13 mouse cellular contexts compared by ENCODE assay signal in genomic region chr4:142903356-142904032, GRCm38 (mm10).
A peak's percentile ranks its signal among the peaks of the same experiment; 100 is the strongest.
DNase-seq lines count a peak whose midpoint lies in the region; ATAC-seq and TF ChIP-seq lines count a peak whose summit lies in the region.
"Had no signal": no experiment of that assay in that cellular context is flagged by ENCODE, and none has a peak within 500 bp of the region (broad histone marks: within the 10 kb centered on the region; RNA-seq: fewer than 3 reads in every experiment).

No protein-coding gene starts in this region.

- H3K9me3 ChIP-seq in forebrain, postnatal 0 days (ENCODE audit: low read length) = no peaks in the 10 kb centered on the region
- H3K9me3 ChIP-seq in forebrain, embryonic 16.5 days (ENCODE audit: control insufficient read depth, low read length) = no peaks in the 10 kb centered on the region
- 0 out of 2 replicates have a peak, but pooled peaks cover 11% of the 10 kb centered on the region for H3K9me3 ChIP-seq in liver, embryonic 12.5 days (replicated peaks)
- H3K9me3 ChIP-seq: embryonic facial prominence, embryonic 13.5 days; hindbrain, embryonic 10.5 days had no signal

- intact Hi-C loops in gastrocnemius, postnatal 36 days (cut with DNase I) = no loop called here

- no peak for ATAC-seq in forebrain, postnatal 0 days
- no peak for ATAC-seq in forebrain, embryonic 16.5 days
- ATAC-seq in liver, embryonic 12.5 days = no peak
- no peak for ATAC-seq in frontal cortex, adult (ENCODE audit: low TSS enrichment)
- ATAC-seq: forebrain, embryonic 14.5 days had no signal

- H3K4me3 ChIP-seq in forebrain, postnatal 0 days (ENCODE audit: low read depth, low read length) = no peak overlapping the region
- no peak overlapping the region for H3K4me3 ChIP-seq in forebrain, embryonic 16.5 days (replicated peaks; ENCODE audit: low read length)
- no peak overlapping the region for H3K4me3 ChIP-seq in liver, adult 2 months (ENCODE audit: insufficient read depth, low read depth, low read length)
- no peak overlapping the region for H3K4me3 ChIP-seq in liver, embryonic 12.5 days
- H3K4me3 ChIP-seq: embryonic facial prominence, embryonic 13.5 days; hindbrain, embryonic 10.5 days had no signal

- H3K27ac ChIP-seq in forebrain, postnatal 0 days (ENCODE audit: low read depth, low read length) = no peak overlapping the region
- H3K27ac ChIP-seq in forebrain, embryonic 16.5 days (ENCODE audit: low read length) = no peak overlapping the region
- no peak overlapping the region for H3K27ac ChIP-seq in liver, adult 2 months (replicated peaks; ENCODE audit: insufficient read depth, low read depth, low read length)
- no peak overlapping the region for H3K27ac ChIP-seq in liver, embryonic 12.5 days
- H3K27ac ChIP-seq: embryonic facial prominence, embryonic 13.5 days; hindbrain, embryonic 10.5 days; macrophage had no signal

- no peaks in the 10 kb centered on the region for H3K4me1 ChIP-seq in forebrain, postnatal 0 days (ENCODE audit: insufficient read depth)
- H3K4me1 ChIP-seq in forebrain, embryonic 16.5 days (replicated peaks; ENCODE audit: control insufficient read depth, insufficient read depth, low read length) = no peaks in the 10 kb centered on the region
- peaks cover 3% of the 10 kb centered on the region; the same call in 1 of the 2 replicates for H3K4me1 ChIP-seq in liver, adult 2 months (ENCODE audit: control insufficient read depth, insufficient read depth, low read length)
- H3K4me1 ChIP-seq in liver, embryonic 12.5 days = no peaks in the 10 kb centered on the region
- H3K4me1 ChIP-seq: embryonic facial prominence, embryonic 13.5 days; hindbrain, embryonic 10.5 days had no signal

- TF ChIP-seq CTCF in forebrain, postnatal 0 days (IDR thresholded peaks at IDR 0.05; ENCODE audit: low read depth) = peak; percentile 50
- TF ChIP-seq CTCF in liver, adult 2 months (IDR thresholded peaks at IDR 0.05; ENCODE audit: low read depth, low read length) = no peak

- WGBS in forebrain, postnatal 0 days = 75% methylated on average over 9 of the region's 9 CpGs
- 81% methylated on average over 9 of the region's 9 CpGs for WGBS in forebrain, embryonic 16.5 days
- 76% methylated on average over 9 of the region's 9 CpGs for WGBS in liver, adult 2 months
- 65% methylated on average over 9 of the region's 9 CpGs for WGBS in liver, embryonic 12.5 days (ENCODE audit: insufficient replicate concordance)

- H3K9ac ChIP-seq in forebrain, postnatal 0 days = no peak overlapping the region
- no peak overlapping the region for H3K9ac ChIP-seq in forebrain, embryonic 16.5 days (replicated peaks; ENCODE audit: low read depth, low read length)
- no peak overlapping the region for H3K9ac ChIP-seq in liver, adult 2 months (ENCODE audit: low read depth, low read length)
- H3K9ac ChIP-seq in liver, embryonic 12.5 days = no peak overlapping the region
- H3K9ac ChIP-seq: embryonic facial prominence, embryonic 13.5 days had no signal

- TF ChIP-seq POLR2A in liver, adult 2 months (IDR thresholded peaks at IDR 0.05; ENCODE audit: extremely low read depth, insufficient read depth, low read length) = no peak

- H3K79me2 ChIP-seq in liver, adult 2 months (ENCODE audit: control insufficient read depth, insufficient read depth, low read length) = no peaks in the 10 kb centered on the region

- no peak overlapping the region for H3K4me2 ChIP-seq in forebrain, postnatal 0 days (ENCODE audit: low read depth)
- H3K4me2 ChIP-seq in forebrain, embryonic 16.5 days (ENCODE audit: low read length) = no peak overlapping the region
- no peak overlapping the region for H3K4me2 ChIP-seq in liver, embryonic 12.5 days
- H3K4me2 ChIP-seq: embryonic facial prominence, embryonic 13.5 days had no signal

- no peaks in the 10 kb centered on the region for H3K27me3 ChIP-seq in forebrain, postnatal 0 days (ENCODE audit: insufficient read depth, low read length)
- no peaks in the 10 kb centered on the region for H3K27me3 ChIP-seq in forebrain, embryonic 16.5 days (replicated peaks; ENCODE audit: control insufficient read depth, insufficient read depth, low read length)
- no peaks in the 10 kb centered on the region for H3K27me3 ChIP-seq in liver, adult 2 months (ENCODE audit: control insufficient read depth, insufficient read depth, low read length)
- H3K27me3 ChIP-seq in liver, embryonic 12.5 days (replicated peaks) = no peaks in the 10 kb centered on the region
- H3K27me3 ChIP-seq: embryonic facial prominence, embryonic 13.5 days had no signal

- DNase-seq in forebrain, postnatal 0 days = no peak
- peak; percentile 25 for DNase-seq in liver, adult 2 months (ENCODE audit: extremely low read depth, low read depth, low spot score)
- peak; percentile 53 for DNase-seq in adrenal gland, postnatal 14 days
- DNase-seq in lung, postnatal 4 days = peak; percentile 33 to 35
- no peak for DNase-seq in gastrocnemius, postnatal 36 days
- DNase-seq: cerebellum, adult 18-20 months had no signal

- H3K36me3 ChIP-seq in forebrain, postnatal 0 days (ENCODE audit: insufficient read depth) = no peaks in the 10 kb centered on the region
- H3K36me3 ChIP-seq in forebrain, embryonic 16.5 days (ENCODE audit: control insufficient read depth, insufficient read depth) = no peaks in the 10 kb centered on the region
- H3K36me3 ChIP-seq in liver, adult 2 months (ENCODE audit: control insufficient read depth, insufficient read depth, low read length) = no peaks in the 10 kb centered on the region
- no peaks in the 10 kb centered on the region for H3K36me3 ChIP-seq in liver, embryonic 12.5 days
- H3K36me3 ChIP-seq: embryonic facial prominence, embryonic 13.5 days; hindbrain, embryonic 10.5 days had no signal

Comparison
In these comparisons a context has a peak if more than half of its experiments do, and no peak if none do; other contexts are left out.
1. DNase-seq: peak in liver, adult 2 months (single experiment), adrenal gland, postnatal 14 days (single experiment) and lung, postnatal 4 days (2 of 2); none in forebrain, postnatal 0 days (single experiment) and gastrocnemius, postnatal 36 days (0 of 2).